Comparison of ENCODE assay signal across 8 mouse cellular contexts in the genomic region with DNA sequence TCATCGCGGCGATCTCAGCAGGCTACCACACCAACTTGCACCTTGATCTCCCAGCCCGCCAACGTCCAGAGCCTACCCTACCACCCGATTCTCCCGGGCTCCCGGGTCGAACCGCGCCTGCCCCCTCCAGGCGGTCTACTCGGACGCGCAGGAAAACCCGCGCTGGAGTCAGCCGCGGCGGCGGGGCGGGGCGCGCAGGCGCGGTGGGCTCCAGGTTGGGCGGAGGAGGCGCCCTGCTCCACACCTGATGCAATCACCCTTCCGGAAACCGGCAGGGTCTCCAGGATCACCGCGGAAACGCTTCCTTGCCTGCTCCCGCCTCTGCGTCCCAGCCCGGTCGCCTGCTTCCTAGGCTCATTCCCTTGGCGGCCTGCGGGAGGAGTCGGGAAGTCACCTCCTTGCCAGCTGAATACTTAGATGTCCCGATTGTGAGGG. TPM values are rescaled to one million over a fixed set of nuclear protein-coding genes. Genes with fewer than 3 reads are reported as not detected.
DNase-seq lines count a peak whose midpoint lies in the region; ATAC-seq lines count a peak whose summit lies in the region.

No protein-coding gene starts in this region.

- H3K27me3 ChIP-seq in hindbrain, embryonic 13.5 days, result no peaks in the 10 kb centered on the region

- under 1% methylated on average over 41 of the region's 41 CpGs for WGBS in hindbrain, embryonic 13.5 days

- peak overlapping the region; percentile 82 for H3K27ac ChIP-seq in hindbrain, embryonic 13.5 days

- H3K9ac ChIP-seq in hindbrain, embryonic 13.5 days, result peak overlapping the region; percentile 77

- peak overlapping the region; percentile 56 for H3K4me3 ChIP-seq in hindbrain, embryonic 13.5 days

- peak overlapping the region; percentile 73 for H3K4me2 ChIP-seq in hindbrain, embryonic 13.5 days

- peak; percentile 60 for ATAC-seq in hindbrain, embryonic 13.5 days (ENCODE audit: low FRiP score)

- no peaks in the 10 kb centered on the region for H3K36me3 ChIP-seq in hindbrain, embryonic 13.5 days

- H3K9me3 ChIP-seq in hindbrain, embryonic 13.5 days, result no peaks in the 10 kb centered on the region

- peaks cover 41% of the 10 kb centered on the region for H3K4me1 ChIP-seq in hindbrain, embryonic 13.5 days (replicated peaks)

- DNase-seq in T-cell, adult 2 months (ENCODE audit: low spot score), result peak; percentile 57
- DNase-seq in cerebellum, postnatal 14 days, result peak; percentile 91 to 94
- peak; percentile 65 to 77 for DNase-seq in frontal cortex, postnatal 25 days (ENCODE audit: low spot score in 2 of 2)
- DNase-seq in layer of hippocampus, postnatal 36 days, result peak; percentile 83 to 84
- peak; percentile 91 for DNase-seq in lung, postnatal 10 days
- DNase-seq in retina, postnatal 7 days (ENCODE audit: low read depth, low spot score), result peak; percentile 81
- DNase-seq in urinary bladder, postnatal 14 days (ENCODE audit: low spot score), result peak; percentile 90

RNA-seq across cellular contexts. Expression of gene Apbb2, which starts 1.6 kb away (rescaled TPM):
- polyA plus RNA-seq in hindbrain, embryonic 13.5 days (2015; fragmentation: Nextera tagmentation; extraction: Ambion mirVana), result 126 TPM in 2 replicates
- 10 to 100 TPM; 48.7 to 59.2 TPM for total RNA-seq in layer of hippocampus, postnatal 36 days (2021)

RNA-seq across cellular contexts. Expression of gene Uchl1, which starts 55.7 kb away (rescaled TPM):
- polyA plus RNA-seq in hindbrain, embryonic 13.5 days (2015; fragmentation: Nextera tagmentation; extraction: Ambion mirVana), result 1,231 and 1,258 TPM in 2 replicates
- 100 to 1,000 TPM; 825 to 952 TPM for total RNA-seq in layer of hippocampus, postnatal 36 days (2021)

Comparison
In these comparisons a context has a peak if more than half of its experiments do, and no peak if none do; other contexts are left out.
1. Peak in every context shown above with its lines: DNase-seq, ATAC-seq, H3K4me3 ChIP-seq and H3K27ac ChIP-seq.